Mouse (Mus musculus): ENCODE measurements around the gene Aoc3. TPM values are rescaled to one million over a fixed set of nuclear protein-coding genes. Genes with fewer than 3 reads are reported as not detected.

Aoc3 gene
- not detected in 2 replicates for polyA plus RNA-seq (2015; fragmentation: Nextera tagmentation; extraction: Ambion mirVana)

GRCm38 (mm10) chr11:101330371-101330924 is at the start of gene Aoc3:
Gene Aoc3 (plus strand): TSS chr11:101330605.
- H3K9me3 ChIP-seq, result no peaks in the 10 kb centered on the region
- H3K27me3 ChIP-seq, result no peaks in the 10 kb centered on the region
- WGBS, result 70% methylated on average over 7 of the region's 7 CpGs
- no peak for ATAC-seq
- peaks cover 9% of the 10 kb centered on the region for H3K4me1 ChIP-seq (replicated peaks)
- no peak within 1 kb of the TSS for H3K4me3 ChIP-seq (replicated peaks)
- peaks cover 10% of the 10 kb centered on the region for H3K36me3 ChIP-seq
- H3K9ac ChIP-seq (replicated peaks), result no peak within 1 kb of the TSS
- no peak within 1 kb of the TSS for H3K4me2 ChIP-seq (replicated peaks)
- H3K27ac ChIP-seq, result no peak within 1 kb of the TSS

GRCm38 (mm10) chr11:101280837-101281236 is 49.6 kb upstream of the Aoc3 start:
- Histone ChIP-seq H3K9ac (replicated peaks) (no peak overlapping the region), H3K27ac (no peak overlapping the region), H3K4me3 (replicated peaks) (no peak overlapping the region), H3K4me2 (replicated peaks) (no peak overlapping the region), H3K4me1 (replicated peaks) (peaks cover 27% of the 10 kb centered on the region), H3K36me3 (peaks cover 11% of the 10 kb centered on the region), H3K27me3 (peaks cover 20% of the 10 kb centered on the region), H3K9me3 (no peaks in the 10 kb centered on the region)
- ATAC-seq, result no peak
- WGBS, result 51% methylated on average over 7 of the region's 7 CpGs

GRCm38 (mm10) chr11:101282896-101283295 is 47.5 kb upstream of the Aoc3 start:
- Histone ChIP-seq H3K36me3 (peaks cover 20% of the 10 kb centered on the region), H3K27me3 (peaks cover 12% of the 10 kb centered on the region), H3K4me2 (replicated peaks) (no peak overlapping the region), H3K4me1 (replicated peaks) (peaks cover 10% of the 10 kb centered on the region), H3K27ac (no peak overlapping the region), H3K9ac (replicated peaks) (no peak overlapping the region), H3K9me3 (no peaks in the 10 kb centered on the region), H3K4me3 (replicated peaks) (no peak overlapping the region)
- 27% methylated on average over 5 of the region's 5 CpGs for WGBS
- ATAC-seq, result no peak

- 66% methylated on average over 4 of the region's 4 CpGs for WGBS
- H3K4me3 ChIP-seq (replicated peaks), result no peak overlapping the region
- no peak overlapping the region for H3K4me2 ChIP-seq (replicated peaks)
- H3K9ac ChIP-seq (replicated peaks), result no peak overlapping the region
- no peak for ATAC-seq
- peaks cover 28% of the 10 kb centered on the region for H3K36me3 ChIP-seq
- peaks cover 12% of the 10 kb centered on the region for H3K27me3 ChIP-seq
- no peak overlapping the region for H3K27ac ChIP-seq
- H3K4me1 ChIP-seq (replicated peaks), result peaks cover 5% of the 10 kb centered on the region
- H3K9me3 ChIP-seq, result no peaks in the 10 kb centered on the region
These were observed 46.6 kb upstream of the Aoc3 start for GRCm38 (mm10) chr11:101283805-101284204.

- H3K36me3 ChIP-seq, result peaks cover 63% of the 10 kb centered on the region
- no peak overlapping the region for H3K27ac ChIP-seq
- no peak overlapping the region for H3K4me2 ChIP-seq (replicated peaks)
- ATAC-seq, result no peak
- no peaks in the 10 kb centered on the region for H3K27me3 ChIP-seq
- no peak overlapping the region for H3K9ac ChIP-seq (replicated peaks)
- no peaks in the 10 kb centered on the region for H3K4me1 ChIP-seq (replicated peaks)
- H3K9me3 ChIP-seq, result no peaks in the 10 kb centered on the region
- H3K4me3 ChIP-seq (replicated peaks), result no peak overlapping the region
- 91% methylated on average over 9 of the region's 9 CpGs for WGBS
These were observed 43.1 kb upstream of the Aoc3 start for GRCm38 (mm10) chr11:101287306-101287705.

- no peaks in the 10 kb centered on the region for H3K9me3 ChIP-seq
- H3K4me1 ChIP-seq (replicated peaks), result no peaks in the 10 kb centered on the region
- WGBS, result 97% methylated on average over 8 of the region's 8 CpGs
- no peaks in the 10 kb centered on the region for H3K27me3 ChIP-seq
- no peak overlapping the region for H3K4me3 ChIP-seq (replicated peaks)
- H3K9ac ChIP-seq (replicated peaks), result no peak overlapping the region
- ATAC-seq, result no peak
- H3K36me3 ChIP-seq, result peaks cover 92% of the 10 kb centered on the region
- H3K4me2 ChIP-seq (replicated peaks), result no peak overlapping the region
- no peak overlapping the region for H3K27ac ChIP-seq
These were observed 39.2 kb upstream of the Aoc3 start for GRCm38 (mm10) chr11:101291231-101291630.

- H3K4me1 ChIP-seq (replicated peaks), result peaks cover 5% of the 10 kb centered on the region
- no peak overlapping the region for H3K4me3 ChIP-seq (replicated peaks)
- H3K27ac ChIP-seq, result no peak overlapping the region
- ATAC-seq, result no peak
- H3K27me3 ChIP-seq, result no peaks in the 10 kb centered on the region
- H3K9me3 ChIP-seq, result no peaks in the 10 kb centered on the region
- peaks cover 86% of the 10 kb centered on the region for H3K36me3 ChIP-seq
- no peak overlapping the region for H3K4me2 ChIP-seq (replicated peaks)
- WGBS, result 92% methylated on average over 8 of the region's 8 CpGs
- no peak overlapping the region for H3K9ac ChIP-seq (replicated peaks)
These were observed 35.2 kb upstream of the Aoc3 start for GRCm38 (mm10) chr11:101295191-101295590.

- Histone ChIP-seq H3K4me2 (replicated peaks) (peak overlapping the region; percentile 83), H3K36me3 (peaks cover 30% of the 10 kb centered on the region), H3K27ac (no peak overlapping the region), H3K9me3 (no peaks in the 10 kb centered on the region), H3K4me1 (replicated peaks) (peaks cover 23% of the 10 kb centered on the region), H3K9ac (replicated peaks) (peak overlapping the region; percentile 90), H3K27me3 (no peaks in the 10 kb centered on the region), H3K4me3 (replicated peaks) (peak overlapping the region; percentile 90)
- 71% methylated on average over 7 of the region's 7 CpGs for WGBS
- no peak for ATAC-seq
These were observed 29.5 kb upstream of the Aoc3 start for GRCm38 (mm10) chr11:101300881-101301280.

- 15% methylated on average over 26 of the region's 26 CpGs for WGBS
- Histone ChIP-seq H3K27me3 (no peaks in the 10 kb centered on the region), H3K27ac (peak overlapping the region; percentile 55), H3K36me3 (peaks cover 27% of the 10 kb centered on the region), H3K4me1 (replicated peaks) (peaks cover 23% of the 10 kb centered on the region), H3K4me2 (replicated peaks) (peak overlapping the region; percentile 83), H3K9ac (replicated peaks) (peak overlapping the region; percentile 90), H3K4me3 (replicated peaks) (peak overlapping the region; percentile 90), H3K9me3 (no peaks in the 10 kb centered on the region)
- peak; percentile 63 for ATAC-seq
These were observed 29.0 kb upstream of the Aoc3 start for GRCm38 (mm10) chr11:101301299-101302003.

GRCm38 (mm10) chr11:101302004-101302798 is 28.2 kb upstream of the Aoc3 start, which contains the start of gene Becn1:
Gene Becn1 (minus strand): TSS chr11:101302286.
- ATAC-seq, result peak; percentile 97
- peak within 1 kb of the TSS; percentile 83 for H3K4me2 ChIP-seq (replicated peaks)
- peak within 1 kb of the TSS; percentile 90 for H3K9ac ChIP-seq (replicated peaks)
- no peaks in the 10 kb centered on the region for H3K27me3 ChIP-seq
- peaks cover 23% of the 10 kb centered on the region for H3K4me1 ChIP-seq (replicated peaks)
- H3K9me3 ChIP-seq, result no peaks in the 10 kb centered on the region
- H3K27ac ChIP-seq, result peak within 1 kb of the TSS; percentile 55
- 8% methylated on average over 39 of the region's 39 CpGs for WGBS
- H3K36me3 ChIP-seq, result peaks cover 23% of the 10 kb centered on the region
- H3K4me3 ChIP-seq (replicated peaks), result peak within 1 kb of the TSS; percentile 90

GRCm38 (mm10) chr11:101307744-101308143 is 22.7 kb upstream of the Aoc3 start:
- ATAC-seq, result no peak
- Histone ChIP-seq H3K27me3 (no peaks in the 10 kb centered on the region; the same call in 1 of the 2 replicates), H3K27ac (no peak overlapping the region), H3K9ac (replicated peaks) (no peak overlapping the region), H3K4me1 (replicated peaks) (no peaks in the 10 kb centered on the region), H3K9me3 (no peaks in the 10 kb centered on the region), H3K4me2 (replicated peaks) (no peak overlapping the region), H3K36me3 (no peaks in the 10 kb centered on the region), H3K4me3 (replicated peaks) (no peak overlapping the region)
- WGBS, result 43% methylated on average over 5 of the region's 5 CpGs

- 85% methylated on average over 3 of the region's 3 CpGs for WGBS
These were observed 19.3 kb upstream of the Aoc3 start for GRCm38 (mm10) chr11:101311083-101311482.

More at GRCm38 (mm10) chr11:101311083-101311482, 19.3 kb upstream of the Aoc3 start:
- Histone ChIP-seq H3K27me3 (no peaks in the 10 kb centered on the region; the same call in 1 of the 2 replicates), H3K4me1 (replicated peaks) (peaks cover 3% of the 10 kb centered on the region), H3K36me3 (no peaks in the 10 kb centered on the region), H3K4me2 (replicated peaks) (no peak overlapping the region), H3K9me3 (no peaks in the 10 kb centered on the region), H3K9ac (replicated peaks) (no peak overlapping the region), H3K27ac (no peak overlapping the region), H3K4me3 (replicated peaks) (no peak overlapping the region)
- no peak for ATAC-seq
